Mouse (Mus musculus) lung, adult 18-20 months (tissue): ENCODE results near the gene Trpm3.
"Not testable (repeated sequence)": the region's sequence is repeated elsewhere in the genome, so short reads cannot be mapped to it uniquely, and the experiment has no call there.

Experiments used
- DNase-seq, 2 experiments: peaks; one replicate each; pipeline ENCODE4 v3.0.0; 2022; ENCODE audit warnings: mixed read lengths in 2 of 2

Gene Trpm3

DNA sequence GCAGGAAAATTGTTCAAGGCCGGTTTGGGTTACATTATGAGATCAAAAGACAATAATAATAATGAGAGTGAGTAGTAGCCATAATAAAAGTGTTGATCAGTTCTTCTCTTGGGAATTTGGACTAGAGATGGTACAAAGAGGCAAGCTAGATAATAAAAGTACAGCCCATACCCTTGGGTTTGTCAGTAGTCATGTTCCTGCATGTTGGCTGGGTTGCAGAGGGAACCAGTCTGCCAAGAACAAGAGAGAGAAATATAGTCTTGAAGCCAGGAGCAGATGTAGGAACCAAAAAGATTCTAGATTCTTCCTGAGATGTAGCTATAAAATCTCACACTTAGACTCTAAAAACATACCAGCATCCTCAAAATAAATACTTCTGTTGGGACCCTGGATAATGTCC is 861.4 kb downstream of the Trpm3 start:
- DNase-seq: no peak

- DNase-seq: no peak
Measured at GRCm38 (mm10) chr19:23003861-23004260, 865.0 kb downstream of the Trpm3 start.

GRCm38 (mm10) chr19:23005851-23006250 is 867.0 kb downstream of the Trpm3 start:
- DNase-seq: no peak

- peak; percentile 47 to 64 for DNase-seq
Measured at GRCm38 (mm10) chr19:23006517-23007273, 867.8 kb downstream of the Trpm3 start.

DNA sequence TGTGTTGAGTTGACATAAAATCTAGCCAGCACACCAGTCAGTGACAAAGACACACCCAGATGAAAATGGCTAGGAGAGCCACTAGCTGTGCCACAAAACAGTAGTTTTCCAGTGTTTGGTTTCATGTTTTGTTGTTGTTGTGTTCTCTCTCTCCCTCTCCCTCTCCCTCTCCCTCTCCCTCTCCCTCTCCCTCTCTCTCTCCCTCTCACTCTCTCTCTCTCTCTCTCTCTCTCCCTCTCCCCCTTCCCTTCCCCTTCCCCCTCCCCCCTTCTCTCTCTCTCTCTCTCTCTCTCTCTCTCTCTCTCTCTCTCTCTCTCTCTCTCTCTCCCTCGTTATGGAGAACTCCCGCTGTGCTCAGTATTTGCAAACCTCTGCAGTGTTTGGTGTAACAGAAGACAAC is 874.8 kb downstream of the Trpm3 start:
- no peak for DNase-seq

DNA sequence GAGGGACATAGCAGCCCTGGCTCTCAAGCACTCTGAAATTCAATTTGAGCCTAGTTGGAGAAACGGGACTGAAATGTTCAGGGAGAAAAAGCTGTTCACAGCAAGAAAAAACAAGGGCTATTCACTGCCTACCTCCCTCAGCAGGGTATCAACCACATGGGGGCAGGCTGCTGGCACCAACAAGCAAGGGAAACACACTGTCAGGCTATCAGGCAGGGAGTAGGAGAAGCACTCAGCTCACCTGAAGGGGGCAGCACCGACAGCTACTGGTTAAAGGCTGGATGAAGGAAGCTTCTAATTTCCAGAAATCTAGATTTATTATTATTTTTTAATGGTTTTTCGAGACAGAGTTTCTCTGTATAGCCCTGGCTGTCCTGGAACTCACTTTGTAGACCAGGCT is 876.7 kb downstream of the Trpm3 start:
- DNase-seq: peak; percentile 71 to 80

GRCm38 (mm10) chr19:23018186-23018727 is 879.4 kb downstream of the Trpm3 start:
- no peak for DNase-seq

- no peak for DNase-seq
Measured at GRCm38 (mm10) chr19:23022902-23023301, 884.1 kb downstream of the Trpm3 start.

- no peak for DNase-seq
Measured at GRCm38 (mm10) chr19:23023316-23023960, 884.6 kb downstream of the Trpm3 start.

- no peak for DNase-seq
Measured at GRCm38 (mm10) chr19:23024821-23025220, 886.0 kb downstream of the Trpm3 start.

DNA sequence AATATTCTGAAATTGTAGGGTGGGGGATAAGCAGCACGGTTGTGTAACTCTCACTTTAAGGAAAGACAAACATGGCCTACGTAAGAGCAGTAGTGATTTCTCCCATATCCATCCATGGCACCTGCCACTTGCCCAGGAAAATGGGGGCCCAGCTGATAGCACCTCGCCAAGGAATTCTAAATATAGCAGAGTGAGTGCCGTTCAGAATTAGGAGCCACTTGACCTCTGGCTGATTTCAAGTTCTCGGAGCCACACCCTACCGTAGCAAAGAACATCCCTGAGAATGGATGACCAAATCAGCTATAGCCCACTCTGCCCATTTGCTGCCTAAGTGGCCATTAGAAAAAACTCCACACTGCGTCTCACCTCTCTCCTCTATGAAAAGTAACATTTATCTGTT is 887.6 kb downstream of the Trpm3 start:
- peak; percentile 41 to 68 for DNase-seq

DNA sequence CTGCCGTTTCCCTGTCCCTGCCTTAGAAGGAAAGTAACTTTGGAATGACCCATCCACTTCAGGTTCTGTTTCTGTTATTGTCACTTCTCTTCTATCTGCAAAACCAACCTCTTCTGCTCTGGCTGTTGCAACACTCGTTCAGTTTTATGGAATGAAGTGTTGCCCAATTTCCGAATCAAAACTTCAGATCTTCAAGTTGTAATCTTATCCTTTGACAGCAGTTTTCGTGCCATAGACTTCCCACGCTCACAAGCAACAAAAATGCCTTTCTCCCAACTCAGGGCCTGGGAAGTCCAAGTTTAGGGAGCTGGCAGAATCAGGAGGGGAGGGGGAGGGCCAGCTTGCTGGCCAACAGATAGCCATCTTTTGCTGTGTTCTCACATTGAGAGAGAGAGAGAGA is 889.4 kb downstream of the Trpm3 start:
- DNase-seq: peak; percentile 46 to 71

DNA sequence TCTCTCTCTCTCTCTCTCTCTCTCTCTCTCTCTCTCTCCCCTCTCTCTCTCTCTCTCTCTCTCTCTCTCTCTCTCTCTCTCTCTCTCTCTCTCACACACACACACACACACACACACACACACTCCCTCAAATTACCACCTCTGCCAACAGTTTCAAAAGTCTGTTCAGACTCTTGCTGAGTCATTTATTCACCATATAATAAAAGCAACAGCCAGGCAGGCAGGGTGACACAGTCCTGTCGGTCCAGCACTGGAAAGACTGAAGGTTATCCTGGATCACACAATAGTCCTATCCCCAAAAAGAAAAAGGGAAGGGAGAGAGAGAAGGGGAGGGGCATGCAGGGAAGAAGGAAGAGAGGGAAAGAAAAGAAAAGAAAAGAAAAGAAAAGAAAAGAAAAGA is 894.5 kb downstream of the Trpm3 start:
- DNase-seq: not testable (repeated sequence)

DNA sequence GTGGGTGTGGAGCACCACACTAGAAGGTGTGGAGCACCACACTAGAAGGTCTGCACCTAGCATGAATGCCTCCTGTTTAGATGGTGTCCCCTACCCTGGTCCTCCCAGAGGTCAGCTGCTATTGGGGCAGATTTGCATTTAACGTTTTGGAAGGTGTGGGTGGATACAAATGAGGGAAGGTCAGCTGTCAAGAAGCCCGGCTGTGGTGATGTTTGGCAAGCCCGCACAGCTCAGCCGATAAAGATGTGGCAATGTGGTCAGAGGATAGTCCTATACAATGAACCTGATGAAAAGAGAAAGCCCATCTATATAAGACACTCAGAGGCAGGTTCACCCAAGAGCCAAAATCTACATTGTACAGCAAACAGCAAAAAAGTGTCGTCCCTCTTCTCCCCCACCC is 895.3 kb downstream of the Trpm3 start:
- no peak for DNase-seq

DNA sequence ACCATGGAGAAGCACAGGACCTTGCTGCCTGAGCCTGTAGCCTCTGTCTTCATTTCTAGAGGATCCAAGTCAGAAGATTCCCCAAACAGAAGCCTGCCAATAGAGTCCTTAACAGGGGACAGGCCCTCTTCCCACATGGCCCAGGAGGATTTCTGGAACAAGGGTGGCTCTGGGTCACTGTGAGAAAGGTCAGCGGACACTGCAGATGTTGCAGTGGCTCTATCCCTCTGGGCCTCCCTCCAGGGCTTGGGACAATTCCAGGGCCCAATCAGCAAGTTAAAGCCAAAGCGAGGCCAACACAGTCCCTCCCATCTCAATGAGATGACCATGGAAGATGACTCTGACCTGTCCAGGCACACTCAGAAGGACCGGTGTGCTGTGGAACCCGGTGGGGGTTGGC is 896.1 kb downstream of the Trpm3 start:
- peak; percentile 60 to 67 for DNase-seq

DNA sequence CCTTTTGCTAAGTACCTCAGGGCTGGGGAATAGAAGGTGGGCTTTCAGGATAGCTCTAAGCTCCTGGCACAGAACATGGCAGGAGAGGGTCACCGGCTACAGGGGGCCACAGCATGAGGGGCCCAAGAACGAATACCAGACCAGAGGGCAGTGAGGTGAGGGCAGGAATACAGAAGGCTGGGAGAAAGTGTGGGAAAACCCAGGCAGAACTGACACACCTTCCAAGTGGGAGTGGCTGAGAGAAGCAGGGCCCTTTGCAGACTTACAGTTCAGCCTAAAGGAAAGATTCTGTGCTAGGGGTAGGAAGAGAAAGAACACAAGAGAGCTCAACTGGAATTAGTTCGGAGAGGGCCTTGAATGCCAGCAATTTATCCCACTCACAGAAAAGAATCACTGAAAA is 896.9 kb downstream of the Trpm3 start:
- DNase-seq: no peak

GRCm38 (mm10) chr19:23036782-23037477 is 898.1 kb downstream of the Trpm3 start:
- no peak for DNase-seq

DNA sequence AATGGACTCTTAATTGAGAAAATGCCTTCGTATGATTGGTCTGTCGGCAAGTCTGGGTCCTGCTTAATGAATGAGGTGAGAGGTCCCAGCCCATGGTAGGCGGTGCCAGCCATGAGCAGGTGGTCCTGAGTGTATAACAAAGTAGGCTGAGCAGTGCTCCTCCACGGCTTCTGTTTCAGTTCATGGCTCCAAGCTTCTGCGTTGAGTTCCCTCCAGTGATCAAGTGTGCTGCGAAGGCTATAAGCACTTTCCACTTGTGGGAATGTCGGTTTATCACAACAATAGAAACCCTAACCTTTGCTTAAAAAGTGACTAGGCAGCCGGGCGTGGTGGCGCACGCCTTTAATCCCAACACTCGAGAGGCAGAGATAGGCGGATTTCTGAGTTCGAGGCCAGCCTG is 898.7 kb downstream of the Trpm3 start:
- no peak for DNase-seq

DNA sequence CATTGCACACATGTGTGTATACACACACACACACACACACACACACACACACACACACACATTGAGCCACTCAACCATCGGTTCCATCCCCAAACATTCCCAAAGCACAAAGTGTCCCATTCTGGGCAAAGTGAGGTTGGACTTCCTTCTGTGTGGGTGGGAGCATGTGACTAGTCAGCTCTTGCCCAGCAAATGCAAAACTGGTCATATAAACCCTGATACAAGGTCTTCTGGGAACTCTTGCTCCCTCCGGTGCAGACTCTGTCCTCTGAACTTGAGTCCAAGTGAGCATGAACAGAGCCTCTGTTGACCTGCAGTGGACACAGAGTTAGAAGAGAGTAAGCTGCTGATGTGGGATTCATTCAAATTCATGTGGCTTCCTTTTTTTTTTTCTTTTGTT is 899.5 kb downstream of the Trpm3 start:
- DNase-seq: no peak

DNA sequence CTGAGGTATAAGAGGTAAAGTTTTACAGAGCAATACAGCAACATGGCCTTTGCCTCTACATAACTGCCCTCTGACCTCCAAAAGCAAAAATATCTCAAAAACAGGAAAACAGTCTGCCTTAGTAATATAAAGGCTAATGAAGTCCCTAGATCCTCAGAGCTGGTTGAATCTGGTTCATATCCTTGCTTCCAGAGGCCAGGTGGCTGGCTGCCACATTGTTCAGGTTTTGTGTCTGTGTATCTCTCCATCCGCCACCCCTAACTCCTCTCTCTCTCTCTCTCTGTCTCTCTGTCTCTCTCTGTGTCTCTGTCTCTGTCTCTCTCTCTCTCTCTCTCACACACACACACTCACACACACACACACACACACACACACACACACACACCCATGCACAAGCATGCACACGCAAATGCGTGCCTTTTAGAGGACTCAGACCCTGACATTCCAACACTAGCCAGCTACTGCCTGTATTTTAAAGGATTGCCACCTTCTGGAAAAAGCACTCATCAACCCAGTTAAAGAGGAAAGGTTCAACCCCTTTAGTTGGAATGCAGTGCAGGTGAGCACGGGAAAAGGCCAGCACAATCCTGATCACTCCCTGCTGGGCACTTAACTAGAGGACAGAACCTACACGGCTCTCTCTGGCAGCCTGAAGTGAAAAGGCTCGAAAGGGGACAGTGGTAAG is 902.8 kb downstream of the Trpm3 start:
- DNase-seq: no peak

DNA sequence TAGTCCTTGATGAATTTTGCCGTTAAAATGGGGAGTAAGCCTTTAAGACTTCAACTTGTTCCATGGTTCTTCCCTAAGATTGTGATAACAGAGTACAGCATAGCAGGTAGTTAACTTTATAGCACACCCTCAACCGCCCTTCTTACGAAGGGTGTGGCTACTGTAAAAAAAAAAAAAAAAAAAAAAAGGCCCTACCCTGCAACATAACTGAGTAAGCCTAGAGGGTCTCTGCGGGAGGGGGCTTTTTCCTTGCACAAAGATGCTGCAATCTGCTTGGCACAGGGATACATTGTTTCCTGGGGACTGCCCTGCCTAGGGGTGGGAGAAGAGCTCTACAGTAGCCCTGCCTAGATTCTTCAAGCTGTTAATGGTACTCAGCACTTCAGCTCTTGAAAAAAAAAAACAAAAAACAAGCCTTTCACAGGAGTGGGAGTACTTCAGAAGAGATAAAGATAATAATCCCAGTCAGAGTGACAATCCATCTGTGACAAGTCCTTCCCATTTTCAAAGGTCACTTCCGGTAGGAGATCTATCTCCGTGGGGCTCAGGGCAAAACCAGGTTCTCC is 903.4 kb downstream of the Trpm3 start:
- no peak for DNase-seq

GRCm38 (mm10) chr19:23043699-23044098 is 904.9 kb downstream of the Trpm3 start:
- no peak for DNase-seq
